Mouse (Mus musculus) C2C12 (cell line): ENCODE results near the gene Ms4a18.

ENCODE experiments used
- CEBPB ChIP-seq: IDR thresholded peaks from one replicate; pipeline ENCODE4 v1.6.1; 2011; ENCODE audit warnings: low read depth, mild to moderate bottlenecking, control low read depth, moderate library complexity
- CTCF ChIP-seq: IDR thresholded peaks from one replicate; pipeline ENCODE4 v1.5.1; 2011; ENCODE audit not compliant: control insufficient read depth, insufficient read depth, insufficient read length
- FOSL1 ChIP-seq: IDR thresholded peaks from one replicate; pipeline ENCODE4 v1.8.0; 2011; ENCODE audit warnings: mild to moderate bottlenecking, low read length; ENCODE audit not compliant: poor library complexity, insufficient read depth, severe bottlenecking
- MAX ChIP-seq: IDR thresholded peaks from one replicate; pipeline ENCODE4 v1.6.1; 2011; ENCODE audit warnings: mild to moderate bottlenecking, control low read depth

GRCm38 (mm10) chr19:11049426-11049825 lies 31.6 kb upstream of the Ms4a18 start:
- TF ChIP-seq MAX (no peak), CEBPB (no peak), CTCF (no peak), FOSL1 (no peak)
